Mouse (Mus musculus): ENCODE data around the gene Mt2. TPM values are rescaled to one million over a fixed set of nuclear protein-coding genes. Genes with fewer than 3 reads are reported as not detected.
"Not testable (repeated sequence)": the region's sequence is repeated elsewhere in the genome, so short reads cannot be mapped to it uniquely, and the experiment has no call there.

The Mt2 gene
- polyA plus RNA-seq, 2 experiments = 1,576 to 2,197 TPM

GRCm38 (mm10) chr8:94130126-94130525, 42.3 kb upstream of the Mt2 start:
- 87% methylated on average over 4 of the region's 4 CpGs for WGBS (ENCODE audit: insufficient replicate concordance)
- ATAC-seq (ENCODE audit: insufficient read depth) = no peak
- Histone ChIP-seq H3K9me3 (ENCODE audit: control insufficient read depth, low read length) (no peaks in the 10 kb centered on the region), H3K27me3 (ENCODE audit: control insufficient read depth, insufficient read depth, low read length) (no peaks in the 10 kb centered on the region; the same call in 1 of the 2 replicates), H3K4me2 (ENCODE audit: low read depth) (no peak overlapping the region), H3K4me3 (ENCODE audit: insufficient read depth in 1 of 2, low read depth in 2 of 2, low read length in 2 of 2) (no peak overlapping the region), H3K36me3 (replicated peaks; ENCODE audit: control insufficient read depth, insufficient read depth, low read depth) (no peaks in the 10 kb centered on the region), H3K27ac (no peak overlapping the region), H3K9ac (replicated peaks) (no peak overlapping the region), H3K4me1 (replicated peaks; ENCODE audit: control insufficient read depth in 2 of 2, insufficient read depth in 2 of 2, low read length in 1 of 2) (peaks cover 3 to 8% of the 10 kb centered on the region in 2 experiments; a peak in 3 of 4 replicates)
- DNase-seq (ENCODE audit: low read depth in 3 of 3, low spot score in 3 of 3) = no peak
- TF ChIP-seq EP300 (IDR thresholded peaks at IDR 0.05; ENCODE audit: low read depth) (no peak), CTCF (IDR thresholded peaks at IDR 0.05; ENCODE audit: low read depth) (no peak)

GRCm38 (mm10) chr8:94132096-94132495, 40.4 kb upstream of the Mt2 start:
- Histone ChIP-seq H3K36me3 (replicated peaks; ENCODE audit: control insufficient read depth, insufficient read depth, low read depth) (no peaks in the 10 kb centered on the region), H3K27ac (no peak overlapping the region), H3K9me3 (ENCODE audit: control insufficient read depth, low read length) (no peaks in the 10 kb centered on the region), H3K4me3 (ENCODE audit: insufficient read depth in 1 of 2, low read depth in 2 of 2, low read length in 2 of 2) (no peak overlapping the region), H3K4me1 (replicated peaks; ENCODE audit: control insufficient read depth in 2 of 2, insufficient read depth in 2 of 2, low read length in 1 of 2) (peaks cover 3 to 8% of the 10 kb centered on the region in 2 experiments; a peak in 3 of 4 replicates), H3K27me3 (ENCODE audit: control insufficient read depth, insufficient read depth, low read length) (no peaks in the 10 kb centered on the region), H3K9ac (replicated peaks) (no peak overlapping the region), H3K4me2 (ENCODE audit: low read depth) (no peak overlapping the region)
- TF ChIP-seq CTCF (IDR thresholded peaks at IDR 0.05; ENCODE audit: low read depth) = no peak
- no peak for TF ChIP-seq EP300 (IDR thresholded peaks at IDR 0.05; ENCODE audit: low read depth)
- WGBS (ENCODE audit: insufficient replicate concordance) = 35% methylated on average over 5 of the region's 5 CpGs
- DNase-seq (ENCODE audit: low read depth in 3 of 3, low spot score in 3 of 3) (no peak), ATAC-seq (ENCODE audit: insufficient read depth) (no peak)

- H3K4me2 ChIP-seq (ENCODE audit: low read depth); DNase-seq (ENCODE audit: low read depth in 3 of 3, low spot score in 3 of 3); H3K36me3 ChIP-seq (replicated peaks; ENCODE audit: control insufficient read depth, insufficient read depth, low read depth); H3K4me3 ChIP-seq (ENCODE audit: insufficient read depth in 1 of 2, low read depth in 2 of 2, low read length in 2 of 2); H3K27me3 ChIP-seq (ENCODE audit: control insufficient read depth, insufficient read depth, low read length); H3K9me3 ChIP-seq (ENCODE audit: control insufficient read depth, low read length); H3K9ac ChIP-seq (replicated peaks); H3K27ac ChIP-seq; ATAC-seq (ENCODE audit: insufficient read depth); H3K4me1 ChIP-seq (replicated peaks; ENCODE audit: control insufficient read depth in 2 of 2, insufficient read depth in 2 of 2, low read length in 1 of 2): not testable (repeated sequence)
- 24% methylated on average over 3 of the region's 3 CpGs for WGBS (ENCODE audit: insufficient replicate concordance)
Measured at GRCm38 (mm10) chr8:94134601-94135000, 37.9 kb upstream of the Mt2 start.

GRCm38 (mm10) chr8:94135556-94135955, 36.9 kb upstream of the Mt2 start:
- H3K36me3 ChIP-seq (replicated peaks; ENCODE audit: control insufficient read depth, insufficient read depth, low read depth) = no peaks in the 10 kb centered on the region
- DNase-seq (ENCODE audit: low read depth in 3 of 3, low spot score in 3 of 3) = no peak
- H3K27me3 ChIP-seq (ENCODE audit: control insufficient read depth, insufficient read depth, low read length) = no peaks in the 10 kb centered on the region
- no peak overlapping the region for H3K4me3 ChIP-seq (ENCODE audit: insufficient read depth in 1 of 2, low read depth in 2 of 2, low read length in 2 of 2)
- no peak for ATAC-seq (ENCODE audit: insufficient read depth)
- peaks cover 3 to 8% of the 10 kb centered on the region in 2 experiments; a peak in 3 of 4 replicates for H3K4me1 ChIP-seq (replicated peaks; ENCODE audit: control insufficient read depth in 2 of 2, insufficient read depth in 2 of 2, low read length in 1 of 2)
- 67% methylated on average over 6 of the region's 6 CpGs for WGBS (ENCODE audit: insufficient replicate concordance)
- H3K4me2 ChIP-seq (ENCODE audit: low read depth) = no peak overlapping the region
- no peaks in the 10 kb centered on the region for H3K9me3 ChIP-seq (ENCODE audit: control insufficient read depth, low read length)
- TF ChIP-seq EP300 (IDR thresholded peaks at IDR 0.05; ENCODE audit: low read depth) = no peak
- TF ChIP-seq CTCF (IDR thresholded peaks at IDR 0.05; ENCODE audit: low read depth) = no peak
- H3K27ac ChIP-seq = no peak overlapping the region
- H3K9ac ChIP-seq (replicated peaks) = no peak overlapping the region

GRCm38 (mm10) chr8:94136192-94136591, 36.3 kb upstream of the Mt2 start:
- H3K27me3 ChIP-seq (ENCODE audit: control insufficient read depth, insufficient read depth, low read length) = no peaks in the 10 kb centered on the region
- no peaks in the 10 kb centered on the region for H3K9me3 ChIP-seq (ENCODE audit: control insufficient read depth, low read length)
- H3K4me2 ChIP-seq (ENCODE audit: low read depth) = no peak overlapping the region
- H3K36me3 ChIP-seq (replicated peaks; ENCODE audit: control insufficient read depth, insufficient read depth, low read depth) = no peaks in the 10 kb centered on the region
- no peak overlapping the region for H3K27ac ChIP-seq
- WGBS (ENCODE audit: insufficient replicate concordance) = 76% methylated on average over 7 of the region's 7 CpGs
- TF ChIP-seq EP300 (IDR thresholded peaks at IDR 0.05; ENCODE audit: low read depth) = no peak
- no peak for TF ChIP-seq CTCF (IDR thresholded peaks at IDR 0.05; ENCODE audit: low read depth)
- H3K4me1 ChIP-seq (replicated peaks; ENCODE audit: control insufficient read depth in 2 of 2, insufficient read depth in 2 of 2, low read length in 1 of 2) = peaks cover 3 to 8% of the 10 kb centered on the region in 2 experiments; a peak in 3 of 4 replicates
- no peak for ATAC-seq (ENCODE audit: insufficient read depth)
- H3K4me3 ChIP-seq (ENCODE audit: insufficient read depth in 1 of 2, low read depth in 2 of 2, low read length in 2 of 2) = no peak overlapping the region
- DNase-seq (ENCODE audit: low read depth in 3 of 3, low spot score in 3 of 3) = no peak
- H3K9ac ChIP-seq (replicated peaks) = no peak overlapping the region
